Mouse (Mus musculus) heart, adult 9 months (tissue): ENCODE results near the gene Capza3.
A peak's percentile ranks its signal among the peaks of the same experiment; 100 is the strongest.

Experiments
- DNase-seq, 2 experiments: peaks; one replicate each; pipeline ENCODE4 v3.0.0; 2022; ENCODE audit warnings: low spot score in 2 of 2

Gene Capza3

GRCm38 (mm10) chr6:140040952-140041351 lies at the start of gene Capza3:
Gene Capza3, plus strand, starts transcription at chr6:140041252.
- no peak for DNase-seq

- DNase-seq = no peak
Measured at GRCm38 (mm10) chr6:140005181-140005580, 35.9 kb upstream of the Capza3 start.

- no peak for DNase-seq
Measured at GRCm38 (mm10) chr6:140024404-140024803, 16.6 kb upstream of the Capza3 start.

- DNase-seq = no peak
Measured at GRCm38 (mm10) chr6:140041357-140041756, 305 bp downstream of the Capza3 start, which contains the start of gene Plcz1. Gene Plcz1, minus strand, starts transcription at chr6:140041457.

GRCm38 (mm10) chr6:140051476-140051875 lies 10.4 kb downstream of the Capza3 start:
- peak; percentile 51 to 55 for DNase-seq

GRCm38 (mm10) chr6:140054271-140054928 lies 13.3 kb downstream of the Capza3 start:
- DNase-seq = no peak

GRCm38 (mm10) chr6:140069177-140069576 lies 28.1 kb downstream of the Capza3 start:
- DNase-seq = no peak

GRCm38 (mm10) chr6:140080933-140081332 lies 39.9 kb downstream of the Capza3 start:
- no peak for DNase-seq

GRCm38 (mm10) chr6:140081739-140082138 lies 40.7 kb downstream of the Capza3 start:
- no peak for DNase-seq

- no peak for DNase-seq
Measured at GRCm38 (mm10) chr6:140089855-140090254, 48.8 kb downstream of the Capza3 start.
